Mouse (Mus musculus): ENCODE results near the gene Slc4a3.
A peak's percentile ranks its signal among the peaks of the same experiment; 100 is the strongest.

Gene Slc4a3

GRCm38 (mm10) chr1:75559212-75559925 lies 13.3 kb downstream of the Slc4a3 start:
- peak; percentile 94 for DNase-seq (ENCODE audit: low spot score)

GRCm38 (mm10) chr1:75560206-75560913 lies 14.3 kb downstream of the Slc4a3 start:
- no peak for DNase-seq (ENCODE audit: low spot score)

- no peak for DNase-seq (ENCODE audit: low spot score)
Measured at GRCm38 (mm10) chr1:75561221-75561897, 15.3 kb downstream of the Slc4a3 start.

GRCm38 (mm10) chr1:75561898-75562238 lies 15.8 kb downstream of the Slc4a3 start:
- DNase-seq (ENCODE audit: low spot score): no peak

GRCm38 (mm10) chr1:75564102-75564501 lies 18.0 kb downstream of the Slc4a3 start:
- no peak for DNase-seq (ENCODE audit: low spot score)

GRCm38 (mm10) chr1:75564916-75565315 lies 18.9 kb downstream of the Slc4a3 start:
- DNase-seq (ENCODE audit: low spot score): no peak

GRCm38 (mm10) chr1:75565616-75566015 lies 19.6 kb downstream of the Slc4a3 start:
- no peak for DNase-seq (ENCODE audit: low spot score)

GRCm38 (mm10) chr1:75570403-75570802 lies 24.3 kb downstream of the Slc4a3 start:
- no peak for DNase-seq (ENCODE audit: low spot score)

GRCm38 (mm10) chr1:75572776-75573175 lies 26.7 kb downstream of the Slc4a3 start:
- DNase-seq (ENCODE audit: low spot score): no peak

GRCm38 (mm10) chr1:75573715-75574114 lies 27.6 kb downstream of the Slc4a3 start:
- no peak for DNase-seq (ENCODE audit: low spot score)

- no peak for DNase-seq (ENCODE audit: low spot score)
Measured at GRCm38 (mm10) chr1:75574476-75575310, 28.6 kb downstream of the Slc4a3 start.

GRCm38 (mm10) chr1:75581936-75582624 lies 36.0 kb downstream of the Slc4a3 start:
- no peak for DNase-seq (ENCODE audit: low spot score)

- no peak for DNase-seq (ENCODE audit: low spot score)
Measured at GRCm38 (mm10) chr1:75582625-75582956, 36.5 kb downstream of the Slc4a3 start.

- DNase-seq (ENCODE audit: low spot score): no peak
Measured at GRCm38 (mm10) chr1:75583034-75583433, 37.0 kb downstream of the Slc4a3 start.

GRCm38 (mm10) chr1:75586791-75587190 lies 40.7 kb downstream of the Slc4a3 start:
- DNase-seq (ENCODE audit: low spot score): no peak

GRCm38 (mm10) chr1:75587738-75588719 lies 42.0 kb downstream of the Slc4a3 start:
- no peak for DNase-seq (ENCODE audit: low spot score)

- DNase-seq (ENCODE audit: low spot score): peak; percentile 40
Measured at GRCm38 (mm10) chr1:75588874-75589273, 42.8 kb downstream of the Slc4a3 start.

GRCm38 (mm10) chr1:75589983-75590382 lies 43.9 kb downstream of the Slc4a3 start:
- no peak for DNase-seq (ENCODE audit: low spot score)

- DNase-seq (ENCODE audit: low spot score): no peak
Measured at GRCm38 (mm10) chr1:75593956-75594355, 47.9 kb downstream of the Slc4a3 start.

GRCm38 (mm10) chr1:75594836-75595235 lies 48.8 kb downstream of the Slc4a3 start:
- no peak for DNase-seq (ENCODE audit: low spot score)

All from embryo, embryonic 10 days (tissue).